8 mouse cellular contexts compared by ENCODE assay signal in the genomic region with DNA sequence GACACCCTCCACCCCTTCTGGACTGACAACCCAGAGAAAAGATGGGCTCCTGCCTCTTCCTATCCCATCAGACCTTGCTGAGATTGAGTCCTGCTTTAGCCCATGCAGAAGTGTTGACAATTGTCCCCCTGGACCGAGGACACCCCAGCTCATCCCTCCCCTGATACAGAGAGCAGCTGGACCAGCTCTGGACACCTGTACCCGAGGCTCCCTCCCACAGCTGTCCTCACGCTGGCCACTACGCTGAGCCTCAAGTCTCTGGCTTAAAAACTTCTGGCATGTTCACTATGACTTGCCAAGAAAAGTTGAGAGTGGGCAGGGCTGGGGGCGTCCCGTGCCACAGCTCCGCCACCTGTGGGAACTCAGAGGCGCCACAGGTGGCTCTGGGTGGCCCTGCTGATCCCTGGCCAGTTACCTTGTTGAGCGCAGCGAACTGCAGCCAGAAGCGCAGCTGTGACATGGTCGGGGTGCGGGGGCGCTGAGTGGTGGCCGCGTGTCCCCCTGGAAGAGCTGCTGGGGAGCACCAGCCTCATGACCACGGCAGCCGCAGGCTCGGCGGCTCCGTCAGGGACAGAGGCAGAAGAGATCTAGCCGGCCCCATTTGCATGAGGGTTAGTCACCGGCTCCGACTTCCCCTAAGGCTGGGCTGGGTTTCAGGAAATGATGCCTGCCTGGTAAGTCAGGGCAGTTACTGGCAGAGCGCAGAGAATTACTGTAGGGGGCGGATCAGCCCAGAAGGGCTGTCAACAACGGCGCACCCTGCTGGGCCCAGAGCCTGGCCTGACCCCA. TPM values are rescaled to one million over a fixed set of nuclear protein-coding genes. Genes with fewer than 3 reads are reported as not detected.
DNase-seq lines count a peak whose midpoint lies in the region; ATAC-seq and TF ChIP-seq lines count a peak whose summit lies in the region.

No protein-coding gene starts in this region.

- H3K4me2 ChIP-seq in neural tube, embryonic 11.5 days (ENCODE audit: low read depth) = peak overlapping the region; percentile 24
- H3K4me2 ChIP-seq in intestine, embryonic 16.5 days (ENCODE audit: low read depth, low read length) = peak overlapping the region; percentile 58
- peak overlapping the region; percentile 41 for H3K4me2 ChIP-seq in limb, embryonic 15.5 days
- peak overlapping the region; percentile 89 for H3K4me2 ChIP-seq in myocyte (ENCODE audit: low read depth)

- peak; percentile 69; the same call in 1 of the 2 replicates for TF ChIP-seq POLR2A in bone marrow macrophage, adult 2 months (IDR thresholded peaks at IDR 0.05; ENCODE audit: borderline replicate concordance, low read depth, low read length)
- no peak for TF ChIP-seq POLR2A in myocyte (IDR thresholded peaks at IDR 0.05; ENCODE audit: insufficient read length, low read depth)

- no peak overlapping the region for H3K4me3 ChIP-seq in neural tube, embryonic 11.5 days (ENCODE audit: low read depth, low read length)
- H3K4me3 ChIP-seq in bone marrow macrophage, adult 2 months (ENCODE audit: insufficient read depth, low read length) = peak overlapping the region; percentile 68
- peak overlapping the region; percentile 34 for H3K4me3 ChIP-seq in intestine, embryonic 16.5 days (ENCODE audit: low read length)
- peak overlapping the region; percentile 26 for H3K4me3 ChIP-seq in limb, embryonic 15.5 days
- peak overlapping the region; percentile 11 for H3K4me3 ChIP-seq in myocyte

- DNase-seq in neural tube, embryonic 11.5 days (ENCODE audit: low spot score) = no peak
- no peak for DNase-seq in neural tube, embryonic 10.5 days (ENCODE audit: extremely low spot score, low spot score)
- peak; percentile 72 for DNase-seq in gastrocnemius, postnatal 25 days
- DNase-seq in thymus, postnatal 25 days = peak; percentile 79

- no peaks in the 10 kb centered on the region for H3K9me3 ChIP-seq in neural tube, embryonic 11.5 days (ENCODE audit: control insufficient read depth, low read length)
- H3K9me3 ChIP-seq in intestine, embryonic 16.5 days (ENCODE audit: control insufficient read depth, low read length) = no peaks in the 10 kb centered on the region
- no peaks in the 10 kb centered on the region for H3K9me3 ChIP-seq in limb, embryonic 15.5 days

- H3K27me3 ChIP-seq in neural tube, embryonic 11.5 days (ENCODE audit: control insufficient read depth, insufficient read depth, low read length) = no peaks in the 10 kb centered on the region
- H3K27me3 ChIP-seq in intestine, embryonic 16.5 days (replicated peaks; ENCODE audit: control insufficient read depth, insufficient read depth, low read length) = no peaks in the 10 kb centered on the region
- H3K27me3 ChIP-seq in limb, embryonic 15.5 days = no peaks in the 10 kb centered on the region
- no peaks in the 10 kb centered on the region for H3K27me3 ChIP-seq in myocyte (ENCODE audit: control insufficient read depth, insufficient read depth, insufficient read length)

- H3K9ac ChIP-seq in neural tube, embryonic 11.5 days (ENCODE audit: low read length) = 0 out of 2 replicates have a peak overlapping the region, but pooled peaks have one; percentile 33
- peak overlapping the region; percentile 58 for H3K9ac ChIP-seq in intestine, embryonic 16.5 days (ENCODE audit: low read depth, low read length)
- no peak overlapping the region for H3K9ac ChIP-seq in limb, embryonic 15.5 days

- no peak overlapping the region for H3K27ac ChIP-seq in neural tube, embryonic 11.5 days (ENCODE audit: low read depth, low read length)
- H3K27ac ChIP-seq in bone marrow macrophage, adult 2 months (ENCODE audit: insufficient read depth, low read depth, low read length) = peak overlapping the region; percentile 79
- H3K27ac ChIP-seq in intestine, embryonic 16.5 days (ENCODE audit: low read length) = peak overlapping the region; percentile 54
- peak overlapping the region; percentile 71 for H3K27ac ChIP-seq in limb, embryonic 15.5 days

- WGBS in neural tube, embryonic 11.5 days = 14% methylated on average over 28 of the region's 28 CpGs
- WGBS in intestine, embryonic 16.5 days = 18% methylated on average over 28 of the region's 28 CpGs
- WGBS in limb, embryonic 15.5 days = 17% methylated on average over 28 of the region's 28 CpGs

- no peak overlapping the region for H3ac ChIP-seq in myocyte (ENCODE audit: control insufficient read depth, insufficient read length)

- no peaks in the 10 kb centered on the region for H3K4me1 ChIP-seq in neural tube, embryonic 11.5 days (ENCODE audit: control insufficient read depth, insufficient read depth, low read length)
- peaks cover 44% of the 10 kb centered on the region for H3K4me1 ChIP-seq in bone marrow macrophage, adult 2 months (ENCODE audit: control insufficient read depth, insufficient read depth, low read length)
- H3K4me1 ChIP-seq in intestine, embryonic 16.5 days (ENCODE audit: control insufficient read depth, insufficient read depth, low read length) = peaks cover 26% of the 10 kb centered on the region
- peaks cover 26% of the 10 kb centered on the region for H3K4me1 ChIP-seq in limb, embryonic 15.5 days

- H3K79me2 ChIP-seq in myocyte (ENCODE audit: control insufficient read depth, insufficient read depth) = no peaks in the 10 kb centered on the region

- ATAC-seq in neural tube, embryonic 11.5 days (ENCODE audit: insufficient read depth, low FRiP score, low TSS enrichment) = no peak
- peak; percentile 87 for ATAC-seq in intestine, embryonic 16.5 days
- ATAC-seq in limb, embryonic 15.5 days (ENCODE audit: insufficient number of reproducible peaks, low FRiP score, low TSS enrichment, low read depth) = no peak

- no peak for TF ChIP-seq CTCF in bone marrow macrophage, adult 2 months (IDR thresholded peaks at IDR 0.05; ENCODE audit: low read depth, low read length)

- peaks cover 2% of the 10 kb centered on the region; the same call in 1 of the 2 replicates for H3K36me3 ChIP-seq in neural tube, embryonic 11.5 days (ENCODE audit: control insufficient read depth, insufficient read depth, low read length)
- H3K36me3 ChIP-seq in intestine, embryonic 16.5 days (ENCODE audit: control insufficient read depth, insufficient read depth, low read length) = no peaks in the 10 kb centered on the region
- peaks cover 28% of the 10 kb centered on the region for H3K36me3 ChIP-seq in limb, embryonic 15.5 days
- H3K36me3 ChIP-seq in myocyte (ENCODE audit: control insufficient read depth, insufficient read depth) = peaks cover 8% of the 10 kb centered on the region

TF ChIP-seq in myocyte, 11 proteins besides CTCF, POLR2A, EP300 and RAD21:
- TF ChIP-seq E2F4 (IDR thresholded peaks at IDR 0.05; ENCODE audit: insufficient read depth) = no peak
- peak; percentile 4 for TF ChIP-seq TCF12 (IDR thresholded peaks at IDR 0.05; ENCODE audit: insufficient read depth, poor library complexity, severe bottlenecking)
- peak in 1 of 3 experiments; percentile 55 for TF ChIP-seq MYOD1 (IDR thresholded peaks at IDR 0.05; ENCODE audit: control insufficient read depth in 1 of 3, insufficient read length in 2 of 3, low read depth in 2 of 3)
- no peak for TF ChIP-seq TCF3 (IDR thresholded peaks at IDR 0.05; ENCODE audit: insufficient read length, low read depth)
- peak in 2 of 3 experiments; percentile 27 to 67 for TF ChIP-seq MYOG (IDR thresholded peaks at IDR 0.05; ENCODE audit: control insufficient read depth in 1 of 3, insufficient read depth in 1 of 3, insufficient read length in 2 of 3, low read depth in 2 of 3)

RNA-seq across cellular contexts. Expression of gene Gpx4, which starts 28.0 kb away (rescaled TPM):
- polyA plus RNA-seq in neural tube, embryonic 11.5 days (2014; fragmentation: Nextera tagmentation; extraction: Ambion mirVana) = 540 and 570 TPM in 2 replicates
- 311 and 322 TPM in 2 replicates for polyA plus RNA-seq in bone marrow macrophage, adult 2 months (2012; ENCODE audit: insufficient read depth, insufficient read length, missing spikeins)
- total RNA-seq in gastrocnemius, postnatal 25 days (2021) = 100 to 1,000 TPM; 527 to 618 TPM
- 942 and 972 TPM in 2 replicates for polyA plus RNA-seq in intestine, embryonic 16.5 days (2015; fragmentation: Nextera tagmentation; extraction: Ambion mirVana)
- polyA plus RNA-seq in limb, embryonic 15.5 days (2015; fragmentation: Nextera tagmentation; extraction: Ambion mirVana) = 432 and 471 TPM in 2 replicates
- polyA plus RNA-seq in myocyte (2012; fragmentation: generic; extraction: Trizol) = 1,278 TPM

RNA-seq across cellular contexts. Expression of gene Sbno2, which starts 30.4 kb away (rescaled TPM):
- 11.3 and 11.9 TPM in 2 replicates for polyA plus RNA-seq in neural tube, embryonic 11.5 days (2014; fragmentation: Nextera tagmentation; extraction: Ambion mirVana)
- 54.5 and 55.8 TPM in 2 replicates for polyA plus RNA-seq in bone marrow macrophage, adult 2 months (2012; ENCODE audit: insufficient read depth, insufficient read length, missing spikeins)
- total RNA-seq in gastrocnemius, postnatal 25 days (2021) = 1 to 10 TPM; 5.6 to 6.7 TPM
- polyA plus RNA-seq in intestine, embryonic 16.5 days (2015; fragmentation: Nextera tagmentation; extraction: Ambion mirVana) = 13.4 and 14.3 TPM in 2 replicates
- 19.7 and 19.8 TPM in 2 replicates for polyA plus RNA-seq in limb, embryonic 15.5 days (2015; fragmentation: Nextera tagmentation; extraction: Ambion mirVana)
- 44.6 TPM for polyA plus RNA-seq in myocyte (2012; fragmentation: generic; extraction: Trizol)

RNA-seq across cellular contexts. Expression of gene Polr2e, which starts 35.4 kb away (rescaled TPM):
- 222 and 234 TPM in 2 replicates for polyA plus RNA-seq in neural tube, embryonic 11.5 days (2014; fragmentation: Nextera tagmentation; extraction: Ambion mirVana)
- 53.0 and 55.5 TPM in 2 replicates for polyA plus RNA-seq in bone marrow macrophage, adult 2 months (2012; ENCODE audit: insufficient read depth, insufficient read length, missing spikeins)
- total RNA-seq in gastrocnemius, postnatal 25 days (2021) = 10 to 100 TPM; 43.2 to 45.5 TPM
- 190 and 212 TPM in 2 replicates for polyA plus RNA-seq in intestine, embryonic 16.5 days (2015; fragmentation: Nextera tagmentation; extraction: Ambion mirVana)
- 213 and 217 TPM in 2 replicates for polyA plus RNA-seq in limb, embryonic 15.5 days (2015; fragmentation: Nextera tagmentation; extraction: Ambion mirVana)
- polyA plus RNA-seq in myocyte (2012; fragmentation: generic; extraction: Trizol) = 209 TPM

RNA-seq across cellular contexts. Expression of gene Stk11, which starts 40.6 kb away (rescaled TPM):
- polyA plus RNA-seq in neural tube, embryonic 11.5 days (2014; fragmentation: Nextera tagmentation; extraction: Ambion mirVana) = 22.0 and 23.5 TPM in 2 replicates
- polyA plus RNA-seq in bone marrow macrophage, adult 2 months (2012; ENCODE audit: insufficient read depth, insufficient read length, missing spikeins) = 104 TPM in 2 replicates
- total RNA-seq in gastrocnemius, postnatal 25 days (2021) = 100 to 1,000 TPM in 1 of 2 experiments, 10 to 100 TPM in 1; 99.8 to 120 TPM
- 13.8 and 15.7 TPM in 2 replicates for polyA plus RNA-seq in intestine, embryonic 16.5 days (2015; fragmentation: Nextera tagmentation; extraction: Ambion mirVana)
- 15.2 and 16.6 TPM in 2 replicates for polyA plus RNA-seq in limb, embryonic 15.5 days (2015; fragmentation: Nextera tagmentation; extraction: Ambion mirVana)
- 150 TPM for polyA plus RNA-seq in myocyte (2012; fragmentation: generic; extraction: Trizol)

RNA-seq across cellular contexts. Expression of gene Arhgap45, which starts 58.6 kb away (rescaled TPM):
- 4.6 and 4.9 TPM in 2 replicates for polyA plus RNA-seq in neural tube, embryonic 11.5 days (2014; fragmentation: Nextera tagmentation; extraction: Ambion mirVana)
- 218 TPM in 2 replicates for polyA plus RNA-seq in bone marrow macrophage, adult 2 months (2012; ENCODE audit: insufficient read depth, insufficient read length, missing spikeins)
- total RNA-seq in gastrocnemius, postnatal 25 days (2021) = 1 to 10 TPM; 1.0 to 2.1 TPM
- 6.0 and 7.3 TPM in 2 replicates for polyA plus RNA-seq in intestine, embryonic 16.5 days (2015; fragmentation: Nextera tagmentation; extraction: Ambion mirVana)
- 5.3 and 6.4 TPM in 2 replicates for polyA plus RNA-seq in limb, embryonic 15.5 days (2015; fragmentation: Nextera tagmentation; extraction: Ambion mirVana)
- 0.53 TPM for polyA plus RNA-seq in myocyte (2012; fragmentation: generic; extraction: Trizol)

Comparison
In these comparisons a context has a peak if more than half of its experiments do, and no peak if none do; other contexts are left out.
1. DNase-seq: peak in gastrocnemius, postnatal 25 days (single experiment) and thymus, postnatal 25 days (single experiment); none in neural tube, embryonic 11.5 days (single experiment) and neural tube, embryonic 10.5 days (single experiment).
2. H3K4me2 ChIP-seq: peak in every context shown above with its lines; median percentile 89 in myocyte; 58 in intestine, embryonic 16.5 days; 41 in limb, embryonic 15.5 days; 24 in neural tube, embryonic 11.5 days.